Mouse (Mus musculus): ENCODE results near the gene Slc1a3. TPM values are rescaled to one million over a fixed set of nuclear protein-coding genes. Genes with fewer than 3 reads are reported as not detected.

The Slc1a3 gene
- polyA plus RNA-seq, 1 experiment: 0.02 TPM

- H3K9me3 ChIP-seq: no peaks in the 10 kb centered on the region
- TF ChIP-seq GATA1 (IDR thresholded peaks at IDR 0.05; ENCODE audit: borderline replicate concordance, low read length) (no peak), FLI1 (IDR thresholded peaks at IDR 0.05; ENCODE audit: low read length) (no peak)
- H3K27me3 ChIP-seq (replicated peaks): no peaks in the 10 kb centered on the region
- H3K4me3 ChIP-seq (replicated peaks): no peak overlapping the region
- H3K36me3 ChIP-seq (replicated peaks; ENCODE audit: low read length): no peaks in the 10 kb centered on the region
- no peaks in the 10 kb centered on the region for H3K4me1 ChIP-seq
Measured at GRCm38 (mm10) chr15:8596375-8596900, 114.1 kb downstream of the Slc1a3 start.

GRCm38 (mm10) chr15:8595226-8595625 lies 115.3 kb downstream of the Slc1a3 start:
- Histone ChIP-seq H3K36me3 (replicated peaks; ENCODE audit: low read length) (no peaks in the 10 kb centered on the region), H3K9me3 (no peaks in the 10 kb centered on the region), H3K27me3 (replicated peaks) (no peaks in the 10 kb centered on the region), H3K4me3 (replicated peaks) (no peak overlapping the region), H3K4me1 (peaks cover 1% of the 10 kb centered on the region; the same call in 1 of the 2 replicates)
- TF ChIP-seq FLI1 (IDR thresholded peaks at IDR 0.05; ENCODE audit: low read length) (no peak), GATA1 (IDR thresholded peaks at IDR 0.05; ENCODE audit: borderline replicate concordance, low read length) (no peak)

GRCm38 (mm10) chr15:8589503-8590116 lies 121.0 kb downstream of the Slc1a3 start:
- Histone ChIP-seq H3K4me1 (peaks cover 7% of the 10 kb centered on the region; the same call in 1 of the 2 replicates), H3K27me3 (replicated peaks) (no peaks in the 10 kb centered on the region), H3K9me3 (no peaks in the 10 kb centered on the region), H3K36me3 (replicated peaks; ENCODE audit: low read length) (no peaks in the 10 kb centered on the region), H3K4me3 (replicated peaks) (peak overlapping the region; percentile 86)
- TF ChIP-seq GATA1 (IDR thresholded peaks at IDR 0.05; ENCODE audit: borderline replicate concordance, low read length): no peak
- no peak for TF ChIP-seq FLI1 (IDR thresholded peaks at IDR 0.05; ENCODE audit: low read length)

- no peaks in the 10 kb centered on the region for H3K36me3 ChIP-seq (replicated peaks; ENCODE audit: low read length)
- H3K9me3 ChIP-seq: no peaks in the 10 kb centered on the region
- H3K4me1 ChIP-seq: peaks cover 7% of the 10 kb centered on the region; the same call in 1 of the 2 replicates
- no peak for TF ChIP-seq GATA1 (IDR thresholded peaks at IDR 0.05; ENCODE audit: borderline replicate concordance, low read length)
- no peak for TF ChIP-seq FLI1 (IDR thresholded peaks at IDR 0.05; ENCODE audit: low read length)
- H3K27me3 ChIP-seq (replicated peaks): no peaks in the 10 kb centered on the region
- H3K4me3 ChIP-seq (replicated peaks): no peak overlapping the region
Measured at GRCm38 (mm10) chr15:8588065-8588464, 122.5 kb downstream of the Slc1a3 start.

- H3K4me3 ChIP-seq (replicated peaks): no peak overlapping the region
- H3K9me3 ChIP-seq: no peaks in the 10 kb centered on the region
- peaks cover 4% of the 10 kb centered on the region for H3K27me3 ChIP-seq (replicated peaks)
- H3K4me1 ChIP-seq: peaks cover 7% of the 10 kb centered on the region; the same call in 1 of the 2 replicates
- TF ChIP-seq FLI1 (IDR thresholded peaks at IDR 0.05; ENCODE audit: low read length) (no peak), GATA1 (IDR thresholded peaks at IDR 0.05; ENCODE audit: borderline replicate concordance, low read length) (no peak)
- no peaks in the 10 kb centered on the region for H3K36me3 ChIP-seq (replicated peaks; ENCODE audit: low read length)
Measured at GRCm38 (mm10) chr15:8586822-8587281, 123.7 kb downstream of the Slc1a3 start.

Other genes starting within 250 kb of the Slc1a3 start
- not detected in 2 replicates for gene Gm2310, start 190.8 kb downstream of the Slc1a3 start, polyA plus RNA-seq (2012; ENCODE audit: insufficient read depth, low replicate concordance)